Mouse (Mus musculus): ENCODE measurements around the gene Wee1. TPM values are rescaled to one million over a fixed set of nuclear protein-coding genes. Genes with fewer than 3 reads are reported as not detected.

Gene Wee1
- total RNA-seq, 2 experiments from 2014 or later: 2.2 to 2.8 TPM

DNA sequence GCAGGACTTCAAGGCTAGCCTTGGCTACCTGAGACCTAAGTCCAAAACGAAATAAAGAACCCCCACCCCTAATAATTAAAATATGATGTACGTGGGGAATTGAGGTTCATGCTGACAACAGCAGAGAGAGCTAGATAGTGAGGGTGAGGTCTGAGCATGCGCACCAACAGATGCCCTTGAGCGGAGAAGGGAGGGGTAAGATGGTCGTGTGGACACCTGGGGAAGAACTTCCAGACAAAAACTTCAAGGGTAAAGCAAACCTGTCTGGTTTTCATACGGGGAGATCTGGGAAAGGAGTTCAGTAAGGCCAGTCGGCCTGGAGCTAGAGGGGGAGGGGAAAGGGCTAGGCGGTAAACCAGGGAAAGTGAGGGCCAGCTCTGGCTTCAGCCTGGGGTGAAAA is 59.6 kb downstream of the Wee1 start:
- DNase-seq: no peak
- intact Hi-C loops (cut with DNase I): no loop called here

DNA sequence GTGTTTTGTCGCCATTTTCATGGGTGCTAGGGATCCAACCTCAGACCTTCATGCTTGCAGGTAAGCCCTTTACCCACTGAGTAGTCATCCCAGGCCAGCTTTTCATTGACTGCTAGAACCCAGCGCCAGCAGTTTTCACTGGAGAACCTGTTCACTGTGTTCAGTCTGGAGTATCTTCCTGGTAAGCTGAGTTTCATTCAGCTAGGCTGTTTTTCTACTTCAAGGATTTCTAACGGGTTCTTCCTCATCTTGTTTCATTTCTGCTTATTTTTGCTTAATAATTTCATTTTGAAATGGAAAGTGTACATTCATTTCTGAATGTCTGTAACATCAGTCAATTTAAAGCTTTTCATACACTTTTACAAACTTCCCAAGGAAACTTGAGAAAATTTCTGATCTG is 62.8 kb downstream of the Wee1 start:
- intact Hi-C loops (cut with DNase I): loop anchor here (5.0 kb wide), 1 partner anchor 58 kb away; no protein-coding TSS in a partner anchor
- no peak for DNase-seq

DNA sequence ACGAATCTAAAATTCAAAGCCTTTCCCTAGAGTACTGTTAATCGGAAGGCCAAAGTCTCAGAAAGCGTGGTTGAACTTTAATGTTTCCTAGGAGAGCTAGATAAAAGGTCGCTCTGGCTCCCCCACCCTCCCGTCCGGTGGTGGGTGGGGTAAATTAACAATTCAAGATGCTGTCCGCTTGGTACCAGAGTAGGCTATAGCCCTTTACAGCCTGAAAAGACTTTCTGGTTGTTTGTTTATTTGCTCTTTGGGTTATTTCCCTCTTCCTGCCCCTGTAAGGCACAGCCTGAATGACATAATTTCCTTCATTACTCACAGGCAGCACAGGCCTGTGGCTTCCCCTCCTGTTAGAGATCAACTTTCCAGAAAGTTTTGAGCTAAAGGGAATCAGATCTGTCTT is 68.1 kb downstream of the Wee1 start:
- intact Hi-C loops (cut with DNase I): loop anchor here (5.0 kb wide), 1 partner anchor 52 kb away; no protein-coding TSS in a partner anchor
- no peak for DNase-seq

Other genes starting within 250 kb of the Wee1 start
- 10 to 100 TPM; 41.8 to 47.8 TPM for gene Dennd5a, start 161.6 kb upstream of the Wee1 start, total RNA-seq (2021)
- gene Tmem41b, start 135.1 kb upstream of the Wee1 start, total RNA-seq (2021): 10 to 100 TPM; 22.3 to 23.9 TPM
- gene Ipo7, start 103.8 kb upstream of the Wee1 start, total RNA-seq (2021): 10 to 100 TPM; 74.3 to 79.4 TPM
- 1 to 10 TPM; 7.0 to 9.5 TPM for gene Zfp143, start 60.8 kb upstream of the Wee1 start, total RNA-seq (2021)
- gene Swap70, start 99.7 kb downstream of the Wee1 start, total RNA-seq (2021): 1 to 10 TPM; 4.9 to 6.8 TPM

All from gastrocnemius, postnatal 36 days (tissue).